Mouse (Mus musculus) CD4-positive helper T cell, adult 2 months (primary cell): Measurements from ENCODE around the gene Nav1.
A peak's percentile ranks its signal among the peaks of the same experiment; 100 is the strongest.

Experiments
- DNase-seq: peaks from one replicate; pipeline ENCODE4 v3.0.0-alpha.2; 2012; ENCODE audit warnings: low read depth, missing footprints, low spot score

The Nav1 gene

GRCm38 (mm10) chr1:135516511-135517305 is 90.4 kb downstream of the Nav1 start:
- DNase-seq = no peak

GRCm38 (mm10) chr1:135515633-135516238 is 91.4 kb downstream of the Nav1 start:
- no peak for DNase-seq

GRCm38 (mm10) chr1:135514913-135515632 is 92.0 kb downstream of the Nav1 start:
- no peak for DNase-seq

- DNase-seq = no peak
These were observed 93.0 kb downstream of the Nav1 start for GRCm38 (mm10) chr1:135514046-135514445.

GRCm38 (mm10) chr1:135513464-135513863 is 93.6 kb downstream of the Nav1 start:
- no peak for DNase-seq

- peak; percentile 16 for DNase-seq
These were observed 96.6 kb downstream of the Nav1 start for GRCm38 (mm10) chr1:135510346-135510977.

- DNase-seq = no peak
These were observed 97.7 kb downstream of the Nav1 start for GRCm38 (mm10) chr1:135509145-135510084.

GRCm38 (mm10) chr1:135508349-135508634 is 98.8 kb downstream of the Nav1 start:
- DNase-seq = no peak

GRCm38 (mm10) chr1:135507572-135508348 is 99.3 kb downstream of the Nav1 start:
- DNase-seq = no peak

- DNase-seq = no peak
These were observed 101.6 kb downstream of the Nav1 start for GRCm38 (mm10) chr1:135505499-135505898.

GRCm38 (mm10) chr1:135503436-135503835 is 103.7 kb downstream of the Nav1 start:
- no peak for DNase-seq

GRCm38 (mm10) chr1:135502750-135503149 is 104.3 kb downstream of the Nav1 start:
- no peak for DNase-seq

- DNase-seq = no peak
These were observed 105.0 kb downstream of the Nav1 start for GRCm38 (mm10) chr1:135502135-135502534.

GRCm38 (mm10) chr1:135498455-135499358 is 108.4 kb downstream of the Nav1 start:
- DNase-seq = no peak

- DNase-seq = no peak
These were observed 112.0 kb downstream of the Nav1 start for GRCm38 (mm10) chr1:135495048-135495447.

- DNase-seq = no peak
These were observed 113.2 kb downstream of the Nav1 start for GRCm38 (mm10) chr1:135493862-135494261.

- no peak for DNase-seq
These were observed 114.7 kb downstream of the Nav1 start for GRCm38 (mm10) chr1:135492406-135492805.

- no peak for DNase-seq
These were observed 116.0 kb downstream of the Nav1 start for GRCm38 (mm10) chr1:135490931-135491666.

- no peak for DNase-seq
These were observed 118.2 kb downstream of the Nav1 start for GRCm38 (mm10) chr1:135488879-135489278.
